Mouse (Mus musculus) embryonic facial prominence, embryonic 14.5 days (tissue): Measurements from ENCODE around the gene Rnf207. TPM values are rescaled to one million over a fixed set of nuclear protein-coding genes. Genes with fewer than 3 reads are reported as not detected.

ENCODE experiments used
- ATAC-seq: fragments of 200-750 bp; cut with Nextera tagmentation; 2 replicates; pipeline ENCODE4 v1.8.0; 2017; ENCODE audit warnings: low read depth, moderate number of reproducible peaks, moderate TSS enrichment
- DNase-seq: peaks from one replicate; pipeline ENCODE4 v3.0.0-alpha.2; 2015; ENCODE audit warnings: low spot score
- H3K27ac ChIP-seq: fragments of 300-500 bp; sonication (generic); replicated peaks from 2 replicates; pipeline ENCODE4 v1.5.1; 2014; ENCODE audit warnings: low read depth, mild to moderate bottlenecking, low read length, moderate library complexity
- H3K27me3 ChIP-seq: fragments of 300-500 bp; sonication (generic); replicated peaks from 2 replicates; pipeline ENCODE4 v1.6.1; 2014; ENCODE audit warnings: low read length; ENCODE audit not compliant: control insufficient read depth, insufficient read depth
- H3K36me3 ChIP-seq: fragments of 300-500 bp; sonication (generic); 2 replicates; pipeline ENCODE4 v1.6.1; 2014; ENCODE audit warnings: low read length, mixed read lengths; ENCODE audit not compliant: control insufficient read depth, insufficient read depth
- H3K4me1 ChIP-seq: fragments of 300-500 bp; sonication (generic); 2 replicates; pipeline ENCODE4 v1.6.1; 2014; ENCODE audit warnings: antibody characterized with exemption, low read length; ENCODE audit not compliant: control insufficient read depth, insufficient read depth
- H3K4me2 ChIP-seq: fragments of 300-500 bp; sonication (generic); 2 replicates; pipeline ENCODE4 v1.6.1; 2014; ENCODE audit warnings: low read depth, mild to moderate bottlenecking, low read length, moderate library complexity, mixed read lengths
- H3K4me3 ChIP-seq: fragments of 300-500 bp; sonication (generic); 2 replicates; pipeline ENCODE4 v1.5.1; 2014; ENCODE audit warnings: low read depth, mild to moderate bottlenecking, low read length
- H3K9ac ChIP-seq: fragments of 300-500 bp; sonication (generic); 2 replicates; pipeline ENCODE4 v1.6.1; 2014; ENCODE audit warnings: low read depth, mild to moderate bottlenecking, low read length, moderate library complexity, mixed read lengths
- H3K9me3 ChIP-seq: fragments of 300-500 bp; sonication (generic); 2 replicates; pipeline ENCODE4 v1.6.1; 2016; ENCODE audit warnings: low read length; ENCODE audit not compliant: control insufficient read depth
- WGBS: fragments of 180-500 bp; shearing (Covaris S2); extraction: QIAGEN DNeasy Blood & Tissue Kit; methylation state at CpG from one replicate; pipeline ENCODE4 v1.1.7; 2014; 5-methylcytosine and 5-hydroxymethylcytosine counted together
- polyA plus RNA-seq: library from polyadenylated mRNA; unstranded; fragments of >200 nt; fragmentation: Nextera tagmentation; extraction: Ambion mirVana; gene quantifications from 2 replicates; pipeline ENCODE4 v1.2.1, GENCODE M21; 2014

Gene Rnf207
- polyA plus RNA-seq, 1 experiment from 2014 or later, result 0.84 TPM

GRCm38 (mm10) chr4:152295916-152296315 lies 22.9 kb downstream of the Rnf207 start:
- DNase-seq, result peak; percentile 43
- Histone ChIP-seq H3K27ac (no peak overlapping the region), H3K4me1 (peaks cover 10% of the 10 kb centered on the region), H3K9me3 (no peaks in the 10 kb centered on the region), H3K36me3 (peaks cover 12% of the 10 kb centered on the region; the same call in 1 of the 2 replicates), H3K4me3 (no peak overlapping the region), H3K27me3 (peaks cover 32% of the 10 kb centered on the region), H3K4me2 (no peak overlapping the region), H3K9ac (no peak overlapping the region)
- 34% methylated on average over 4 of the region's 4 CpGs for WGBS
- no peak for ATAC-seq

- Histone ChIP-seq H3K27ac (no peak overlapping the region), H3K4me1 (peaks cover 14% of the 10 kb centered on the region), H3K4me3 (no peak overlapping the region), H3K9me3 (no peaks in the 10 kb centered on the region), H3K4me2 (no peak overlapping the region), H3K9ac (no peak overlapping the region), H3K27me3 (peaks cover 47% of the 10 kb centered on the region), H3K36me3 (no peaks in the 10 kb centered on the region)
- ATAC-seq (no peak), DNase-seq (no peak)
- WGBS, result 41% methylated on average over 10 of the region's 10 CpGs
Observed at GRCm38 (mm10) chr4:152294188-152294929, 24.4 kb downstream of the Rnf207 start.

GRCm38 (mm10) chr4:152292102-152292765 lies 26.6 kb downstream of the Rnf207 start:
- WGBS, result 26% methylated on average over 12 of the region's 12 CpGs
- peaks cover 62% of the 10 kb centered on the region for H3K27me3 ChIP-seq

GRCm38 (mm10) chr4:152291562-152291961 lies 27.2 kb downstream of the Rnf207 start, which contains the start of gene Hes3:
TSS of gene Hes3 (minus strand) at chr4:152291662.
- Histone ChIP-seq H3K9ac (peak within 1 kb of the TSS; percentile 37; the same call in 1 of the 2 replicates), H3K9me3 (no peaks in the 10 kb centered on the region), H3K4me3 (peak within 1 kb of the TSS; percentile 34), H3K27ac (no peak within 1 kb of the TSS), H3K4me2 (peak within 1 kb of the TSS; percentile 54), H3K36me3 (no peaks in the 10 kb centered on the region), H3K4me1 (peaks cover 7% of the 10 kb centered on the region; the same call in 1 of the 2 replicates), H3K27me3 (peaks cover 68% of the 10 kb centered on the region)
- ATAC-seq (no peak), DNase-seq (no peak)
- 29% methylated on average over 6 of the region's 6 CpGs for WGBS

More at GRCm38 (mm10) chr4:152292102-152292765, 26.6 kb downstream of the Rnf207 start:
- H3K27ac ChIP-seq, result no peak overlapping the region
- peaks cover 7% of the 10 kb centered on the region; the same call in 1 of the 2 replicates for H3K4me1 ChIP-seq
- DNase-seq (no peak), ATAC-seq (no peak)
- H3K36me3 ChIP-seq, result no peaks in the 10 kb centered on the region
- no peak overlapping the region for H3K4me3 ChIP-seq
- H3K4me2 ChIP-seq, result no peak overlapping the region
- H3K9ac ChIP-seq, result no peak overlapping the region
- no peaks in the 10 kb centered on the region for H3K9me3 ChIP-seq

GRCm38 (mm10) chr4:152290991-152291390 lies 27.8 kb downstream of the Rnf207 start:
- Histone ChIP-seq H3K4me1 (peaks cover 9% of the 10 kb centered on the region), H3K9ac (no peak overlapping the region), H3K9me3 (no peaks in the 10 kb centered on the region), H3K27ac (no peak overlapping the region), H3K27me3 (peaks cover 74% of the 10 kb centered on the region), H3K36me3 (no peaks in the 10 kb centered on the region), H3K4me3 (no peak overlapping the region; the same call in 1 of the 2 replicates), H3K4me2 (peak overlapping the region; percentile 54)
- DNase-seq, result no peak
- ATAC-seq, result no peak
- 12% methylated on average over 11 of the region's 11 CpGs for WGBS

- Histone ChIP-seq H3K27me3 (peaks cover 80% of the 10 kb centered on the region), H3K9me3 (no peaks in the 10 kb centered on the region), H3K4me3 (peak overlapping the region; percentile 34), H3K36me3 (no peaks in the 10 kb centered on the region), H3K27ac (no peak overlapping the region), H3K9ac (peak overlapping the region; percentile 37; the same call in 1 of the 2 replicates), H3K4me1 (peaks cover 10% of the 10 kb centered on the region), H3K4me2 (peak overlapping the region; percentile 54)
- WGBS, result 2% methylated on average over 14 of the region's 39 CpGs
- DNase-seq, result no peak
- ATAC-seq, result no peak
Observed at GRCm38 (mm10) chr4:152290385-152290784, 28.4 kb downstream of the Rnf207 start.

- Histone ChIP-seq H3K36me3 (no peaks in the 10 kb centered on the region), H3K27ac (no peak overlapping the region), H3K4me2 (no peak overlapping the region), H3K4me1 (peaks cover 10% of the 10 kb centered on the region), H3K27me3 (peaks cover 93% of the 10 kb centered on the region), H3K4me3 (no peak overlapping the region), H3K9ac (no peak overlapping the region), H3K9me3 (no peaks in the 10 kb centered on the region)
- WGBS, result 33% methylated on average over 18 of the region's 18 CpGs
- no peak for DNase-seq
- no peak for ATAC-seq
Observed at GRCm38 (mm10) chr4:152288398-152288945, 30.3 kb downstream of the Rnf207 start.

GRCm38 (mm10) chr4:152287317-152288120 lies 31.3 kb downstream of the Rnf207 start:
- 15% methylated on average over 18 of the region's 19 CpGs for WGBS
- no peak for ATAC-seq

More at GRCm38 (mm10) chr4:152287317-152288120, 31.3 kb downstream of the Rnf207 start:
- Histone ChIP-seq H3K4me3 (no peak overlapping the region), H3K4me2 (no peak overlapping the region), H3K27ac (no peak overlapping the region), H3K4me1 (peaks cover 16% of the 10 kb centered on the region), H3K27me3 (peaks cover 93% of the 10 kb centered on the region), H3K9ac (no peak overlapping the region), H3K9me3 (no peaks in the 10 kb centered on the region), H3K36me3 (no peaks in the 10 kb centered on the region)
- no peak for DNase-seq
